Mouse (Mus musculus) gastrocnemius, postnatal 10 days (tissue): ENCODE results near the gene Ccdc190. TPM values are rescaled to one million over a fixed set of nuclear protein-coding genes. Genes with fewer than 3 reads are reported as not detected.

Source experiments
- DNase-seq: peaks from one replicate; pipeline ENCODE4 v3.0.0; 2021; ENCODE audit warnings: mixed read lengths
- long read RNA-seq, 2 experiments: library from polyadenylated mRNA; stranded (forward); transcript quantifications; one replicate each; pipeline ENCODE4 v2.0.0; 2021
- total RNA-seq, 2 experiments: library from RNA; stranded (reverse); gene quantifications; 2 replicates each; pipeline ENCODE4 v1.2.3; 2021

The Ccdc190 gene
- total RNA-seq: not detected
- long read RNA-seq, experiment 1: 0 reads
- long read RNA-seq, experiment 2: 0 reads

DNA sequence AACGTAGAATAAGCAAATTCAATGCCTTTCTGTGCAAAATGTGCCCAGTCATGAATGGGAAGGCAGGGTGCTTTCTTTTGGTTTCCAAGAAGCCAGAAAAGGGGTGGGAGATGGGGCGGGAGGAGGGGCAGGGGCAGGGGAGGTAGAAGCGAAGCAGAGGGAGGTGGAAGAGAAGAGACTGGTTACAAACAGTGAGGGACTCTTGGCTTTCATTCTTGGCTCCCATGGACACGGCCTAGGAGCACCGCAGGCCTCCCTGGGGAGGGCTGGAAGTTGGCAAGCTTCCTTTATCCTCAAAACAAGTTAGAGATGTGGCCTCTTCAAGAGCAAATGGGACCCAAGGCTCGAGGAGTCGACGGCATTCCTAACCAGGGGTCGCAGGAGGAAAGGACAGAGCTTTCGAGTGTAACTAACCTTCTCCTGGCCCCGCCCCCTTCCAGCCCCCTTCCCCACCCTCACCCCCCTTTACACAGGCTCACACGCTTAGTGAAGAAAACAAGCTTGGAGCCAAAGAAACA, at the start of gene Ccdc190:
TSS of gene Ccdc190 (plus strand) at position 195 of the 518 bp plus-strand sequence.
- DNase-seq: peak; percentile 38

DNA sequence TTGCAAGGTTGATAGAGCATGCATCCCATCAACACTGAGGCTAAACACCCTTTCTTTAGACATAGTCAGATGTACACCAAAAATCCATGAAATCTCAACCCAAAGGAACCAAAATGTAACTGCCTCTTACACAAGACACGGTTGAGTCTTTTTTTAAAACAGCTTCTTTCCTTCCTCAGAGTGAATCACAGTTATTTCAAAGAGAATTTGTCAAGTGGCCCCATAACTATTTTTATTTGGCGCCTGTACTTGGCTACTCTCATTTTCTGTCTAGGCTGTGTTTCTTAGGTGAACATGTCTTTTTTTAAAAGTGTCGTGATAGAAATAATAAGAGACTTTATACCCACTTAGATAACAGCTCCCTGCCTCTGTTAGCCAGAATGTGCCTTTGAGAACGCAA, 49.4 kb upstream of the Ccdc190 start:
- DNase-seq: no peak

DNA sequence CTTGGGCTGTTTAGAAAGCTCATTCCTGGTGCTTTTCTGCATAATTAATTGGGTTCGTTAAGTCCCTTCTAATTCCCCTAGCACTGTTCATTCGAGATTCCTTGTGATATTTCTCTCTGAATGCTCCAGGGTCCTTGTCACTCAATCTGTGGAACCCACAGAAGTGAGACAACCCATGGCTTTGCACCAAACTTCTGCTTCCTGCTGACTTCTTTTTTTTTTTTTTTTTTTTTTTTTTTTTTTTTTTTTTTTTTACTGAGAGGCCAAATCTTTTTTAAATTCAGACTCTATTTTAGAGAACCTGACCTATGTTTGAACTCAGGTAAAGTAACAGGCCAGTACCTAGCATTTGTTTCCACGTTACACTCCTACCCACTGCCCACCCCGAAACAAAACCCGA, 48.3 kb upstream of the Ccdc190 start:
- DNase-seq: no peak

DNA sequence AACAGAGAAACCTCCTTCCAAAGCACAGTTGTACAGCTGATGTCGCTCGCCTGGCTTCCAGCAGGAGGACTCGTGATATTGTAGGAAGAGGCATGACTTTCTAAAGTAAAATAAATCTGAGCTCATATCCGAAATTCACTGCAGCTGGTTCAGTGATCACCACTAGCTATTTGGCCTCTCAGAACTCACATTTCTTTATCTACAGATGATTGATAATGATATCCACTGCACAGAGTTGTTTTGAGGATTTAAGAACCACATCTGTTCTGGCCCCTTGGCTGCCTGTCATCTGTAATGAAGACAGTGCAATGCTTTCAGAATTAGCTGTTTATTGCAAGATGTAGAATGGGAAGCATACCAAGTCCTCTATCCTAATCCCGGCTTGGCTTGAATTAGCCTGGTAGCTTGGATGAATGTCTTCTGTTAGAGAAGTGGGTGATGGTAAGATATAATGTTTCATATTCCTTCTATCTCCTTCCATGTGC, 45.3 kb upstream of the Ccdc190 start:
- DNase-seq: no peak

DNA sequence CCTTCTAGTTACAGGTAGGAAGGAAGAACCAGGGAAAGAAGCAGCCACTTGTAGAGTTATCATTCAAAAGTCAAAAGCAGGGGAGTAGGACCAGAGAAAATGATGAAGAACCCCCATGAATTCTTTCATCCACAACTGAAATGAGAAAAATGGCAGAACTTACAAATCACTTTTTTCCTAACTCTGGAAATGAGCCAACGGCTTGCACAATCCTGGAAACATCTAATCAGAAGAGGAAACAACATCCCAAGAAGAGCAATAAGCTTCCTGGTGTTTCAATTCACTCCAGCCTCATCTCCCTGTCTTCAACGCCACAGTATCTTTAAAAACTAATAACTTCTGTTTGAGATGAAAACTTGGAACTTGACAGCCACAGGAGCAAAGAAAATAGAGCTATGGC, 39.2 kb upstream of the Ccdc190 start:
- no peak for DNase-seq

DNA sequence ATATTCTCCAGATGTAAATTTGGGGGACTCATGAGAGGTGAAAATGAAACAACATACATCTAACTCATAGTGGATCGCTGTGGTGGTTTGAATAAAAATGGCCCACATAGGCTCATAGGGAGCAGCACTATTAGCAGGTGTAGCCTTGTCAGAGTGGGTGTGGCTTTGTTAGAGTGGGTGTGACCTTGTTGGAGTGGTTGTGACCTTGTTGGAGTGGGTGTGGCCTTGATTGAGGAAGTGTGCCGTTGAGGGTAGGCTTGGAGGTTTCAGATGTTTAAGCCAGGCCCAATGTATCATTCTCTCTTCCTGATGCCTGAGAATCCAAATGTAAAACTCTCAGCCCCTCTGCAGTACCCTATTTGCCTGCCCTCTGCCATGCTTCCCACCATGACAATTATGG, 34.5 kb upstream of the Ccdc190 start:
- no peak for DNase-seq

DNA sequence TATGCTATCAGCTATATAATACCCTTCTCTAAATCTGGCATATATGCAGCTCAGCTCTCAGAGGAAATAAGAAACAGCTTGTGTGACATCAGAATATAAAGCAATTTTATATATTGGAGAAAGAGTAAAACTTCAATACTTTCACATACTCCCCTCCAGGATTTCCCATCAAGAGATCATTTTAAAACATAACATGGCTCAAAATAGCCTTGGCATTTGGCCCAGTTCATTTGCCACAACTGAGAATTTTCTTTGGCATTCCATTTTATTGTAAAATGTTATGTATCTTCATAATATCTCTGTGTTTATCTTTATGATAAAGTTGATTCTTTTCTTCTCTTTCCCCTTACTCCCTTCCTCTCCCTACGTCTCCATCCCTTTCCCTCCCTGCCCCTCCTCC, 32.8 kb upstream of the Ccdc190 start:
- DNase-seq: no peak

DNA sequence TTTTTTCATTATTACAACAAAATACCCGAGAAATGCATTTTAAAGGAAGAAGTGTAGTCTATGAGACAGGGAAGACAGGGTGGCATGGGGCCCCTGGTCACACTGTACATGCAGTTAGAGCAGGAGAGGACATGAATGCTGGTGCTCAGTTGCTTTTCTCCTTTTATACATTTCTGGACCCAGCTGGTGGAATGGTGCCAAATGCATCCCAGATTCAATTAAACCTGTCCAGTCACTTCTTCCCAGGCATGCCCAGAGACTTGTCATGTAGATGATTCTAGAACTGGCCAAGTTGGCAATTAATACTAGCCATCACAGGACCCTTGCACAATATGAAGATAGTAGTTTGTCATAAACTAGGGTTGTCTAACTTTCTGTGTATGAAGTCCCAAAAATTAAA, 30.5 kb upstream of the Ccdc190 start:
- DNase-seq: no peak

DNA sequence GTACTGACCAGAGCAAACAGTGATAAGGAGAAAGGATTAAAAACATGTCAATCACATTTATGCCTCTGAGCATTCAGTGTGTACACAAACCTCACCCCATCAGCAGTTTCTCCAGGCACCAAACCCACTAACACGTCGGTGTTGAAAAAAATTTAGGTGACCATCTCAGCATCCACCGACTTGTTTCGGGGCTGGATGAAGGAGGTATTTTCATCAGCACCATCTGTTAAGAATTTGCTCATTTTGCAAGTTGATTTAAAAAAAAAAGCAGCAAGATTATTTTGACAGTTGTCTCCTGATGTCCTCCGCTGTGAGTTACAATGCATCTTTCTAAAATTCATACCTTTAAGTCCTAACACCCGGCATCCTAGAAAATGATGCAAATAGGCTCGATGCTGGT, 29.8 kb upstream of the Ccdc190 start:
- no peak for DNase-seq

DNA sequence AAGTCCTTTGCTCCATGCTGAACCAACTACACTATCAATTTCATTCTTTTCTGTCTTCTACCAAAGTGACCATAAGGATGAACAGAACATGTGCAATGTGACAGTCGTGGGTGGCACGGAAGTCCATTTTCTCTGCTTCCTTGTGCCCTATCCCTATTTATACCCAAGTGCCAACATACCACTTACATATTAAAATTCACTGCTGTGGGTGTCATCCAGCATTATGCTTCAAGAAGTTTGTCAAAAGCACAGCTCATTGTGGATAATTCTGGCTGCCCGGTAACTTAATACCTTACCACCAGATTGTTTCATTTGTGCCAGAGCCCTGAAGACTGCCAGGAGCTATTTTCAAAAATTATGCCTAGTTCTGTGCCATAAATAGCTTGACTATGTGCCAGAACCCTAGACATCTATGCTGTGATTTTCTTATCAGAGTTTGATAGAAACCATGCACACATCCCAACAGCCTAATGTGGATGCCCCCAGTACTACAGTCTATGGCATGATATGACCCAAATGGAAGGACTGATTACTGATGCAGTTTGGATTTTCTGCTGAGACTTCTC, 27.6 kb upstream of the Ccdc190 start:
- DNase-seq: no peak

DNA sequence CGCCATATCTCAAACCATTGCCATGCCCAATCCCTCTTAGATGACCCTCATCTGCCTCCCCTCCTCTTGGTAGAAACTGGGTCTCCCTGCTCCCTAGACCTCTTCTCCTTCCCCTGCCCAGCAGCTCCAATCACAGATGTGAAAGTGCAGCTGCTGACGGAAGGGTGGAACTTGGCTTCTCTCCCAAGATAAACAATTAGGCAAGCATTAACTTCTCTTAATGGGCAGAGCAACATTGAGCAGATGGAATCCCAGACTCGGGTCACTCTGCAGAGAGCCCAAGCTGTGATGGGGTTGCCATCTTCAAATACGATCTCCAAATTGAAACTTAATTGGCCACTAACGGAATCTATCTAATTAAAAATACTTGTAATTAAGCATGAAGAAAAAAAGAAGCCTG, 19.3 kb upstream of the Ccdc190 start:
- no peak for DNase-seq

DNA sequence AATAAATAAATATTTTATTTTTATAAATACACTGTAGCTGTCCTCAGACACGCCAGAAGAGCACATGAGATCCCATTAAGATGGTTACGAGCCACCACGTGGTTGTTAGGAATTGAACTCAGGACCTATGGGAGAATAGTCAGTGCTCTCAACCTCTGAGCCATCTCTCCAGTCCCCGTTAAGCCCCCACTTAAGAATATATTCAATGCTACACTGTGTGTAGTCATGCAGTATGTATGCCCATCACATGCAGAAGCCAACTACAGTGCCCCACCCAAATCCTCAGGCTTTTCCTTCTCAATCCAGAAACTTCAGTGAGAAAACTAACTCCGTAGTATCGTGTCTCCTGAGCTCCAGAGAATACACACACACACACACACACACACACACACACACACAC, 18.8 kb upstream of the Ccdc190 start:
- DNase-seq: no peak

DNA sequence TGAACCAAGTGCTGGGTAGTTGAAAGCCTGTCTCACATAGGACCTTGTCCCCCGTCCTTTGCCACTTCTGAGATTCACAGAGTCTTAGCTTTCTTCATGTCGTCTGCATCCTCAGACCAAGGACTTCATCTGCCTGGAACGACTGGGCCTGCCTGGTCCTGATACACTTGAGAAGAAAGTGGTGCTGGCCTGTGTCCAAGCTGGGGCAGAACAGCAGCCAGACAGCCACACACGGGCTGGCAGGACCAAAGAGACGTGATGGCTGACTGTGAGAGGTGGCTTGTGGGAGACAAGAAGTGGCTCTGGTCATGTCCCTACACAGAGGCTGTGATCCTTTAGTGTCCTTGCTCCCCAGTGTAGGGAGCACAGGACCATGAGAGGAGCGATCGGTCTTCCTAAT, 17.7 kb upstream of the Ccdc190 start:
- DNase-seq: no peak

DNA sequence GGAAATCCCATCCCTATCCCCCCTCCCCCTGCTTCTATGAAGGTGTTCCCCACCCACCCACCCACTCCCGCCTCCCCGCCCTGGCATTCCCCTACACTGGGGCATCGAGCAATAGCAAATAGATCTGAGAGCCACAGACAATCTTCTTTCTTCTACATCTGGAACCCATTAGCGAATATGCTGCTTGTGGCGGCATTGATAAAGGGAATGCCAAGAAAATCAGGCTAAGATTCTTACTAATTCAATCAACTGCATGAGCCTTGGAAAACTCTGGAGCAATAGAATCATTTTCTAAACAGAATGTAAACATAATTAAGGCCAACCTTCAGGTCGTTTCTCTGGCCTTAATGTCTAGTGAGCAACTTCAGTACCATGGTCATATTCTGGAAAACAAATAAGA, 16.9 kb upstream of the Ccdc190 start:
- no peak for DNase-seq

DNA sequence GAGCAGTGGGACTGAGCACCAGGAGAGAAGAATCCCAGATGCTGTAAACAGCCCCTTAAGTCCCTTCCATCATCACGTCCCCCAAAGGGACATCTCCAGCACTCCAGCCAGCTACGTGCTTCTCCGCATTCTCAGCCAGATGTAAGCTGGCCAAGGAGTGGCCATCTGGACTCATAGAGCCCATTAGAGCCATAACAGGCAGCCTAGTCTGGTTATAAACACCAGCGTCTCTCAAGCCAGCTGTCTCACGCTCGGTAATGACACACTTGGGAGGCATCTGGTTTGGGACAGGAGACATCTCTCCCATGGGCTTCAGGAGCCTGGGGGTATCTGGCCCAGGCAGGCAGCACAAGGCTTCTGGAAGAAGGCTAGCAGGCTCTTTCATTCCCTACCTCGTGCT, 11.8 kb upstream of the Ccdc190 start:
- DNase-seq: peak; percentile 32

DNA sequence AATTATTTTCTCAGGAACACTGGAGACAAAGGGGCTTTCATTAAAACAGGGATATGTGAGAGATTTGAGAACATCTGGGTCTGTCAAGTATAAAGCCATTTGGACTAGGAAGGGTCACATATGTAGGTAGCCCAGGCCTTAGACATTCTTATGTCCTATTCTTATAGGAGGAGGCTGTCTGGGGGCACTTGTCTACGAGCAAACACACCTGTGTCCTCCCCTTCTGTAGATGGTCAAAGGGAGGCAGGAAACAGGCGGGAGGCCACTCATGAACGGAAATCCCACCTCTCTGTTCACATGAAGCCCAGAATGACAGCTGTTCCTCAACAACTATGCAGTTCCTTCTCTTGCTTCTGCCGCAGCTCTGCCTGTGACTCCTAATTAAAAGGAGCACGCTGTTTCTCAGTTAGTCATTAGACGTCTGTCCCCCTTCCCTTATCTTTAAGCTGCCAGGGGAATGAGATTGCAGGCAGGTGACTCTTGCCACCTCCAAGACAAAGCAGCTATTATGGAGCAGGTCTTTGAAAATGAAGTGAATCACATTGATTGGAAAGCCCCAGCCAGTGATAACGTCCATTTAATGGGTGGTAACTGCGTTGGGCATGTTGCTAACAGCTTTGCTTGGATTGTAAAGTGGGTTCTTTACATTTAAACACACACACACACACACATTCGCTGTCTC, 11.2 kb upstream of the Ccdc190 start:
- no peak for DNase-seq

DNA sequence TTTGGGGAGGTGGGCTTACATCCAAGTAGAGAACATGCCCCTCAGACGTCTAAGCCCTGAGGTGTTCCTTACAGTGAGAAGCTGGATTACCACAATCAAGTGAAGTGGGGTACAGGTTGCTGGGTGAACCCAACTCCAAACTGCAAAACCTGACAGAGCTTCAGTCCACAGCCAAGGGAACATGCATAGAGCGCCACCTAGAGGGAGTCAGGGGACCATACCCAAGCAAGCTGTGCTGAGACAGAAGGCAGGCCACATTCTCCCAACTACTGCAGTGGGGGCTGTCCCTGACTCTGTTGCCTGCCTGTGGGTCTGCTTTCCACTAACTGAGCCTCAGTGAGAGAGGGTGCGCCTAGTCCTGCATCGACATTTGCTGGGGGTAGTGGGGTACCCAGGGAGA, 10.4 kb upstream of the Ccdc190 start:
- peak; percentile 46 for DNase-seq

DNA sequence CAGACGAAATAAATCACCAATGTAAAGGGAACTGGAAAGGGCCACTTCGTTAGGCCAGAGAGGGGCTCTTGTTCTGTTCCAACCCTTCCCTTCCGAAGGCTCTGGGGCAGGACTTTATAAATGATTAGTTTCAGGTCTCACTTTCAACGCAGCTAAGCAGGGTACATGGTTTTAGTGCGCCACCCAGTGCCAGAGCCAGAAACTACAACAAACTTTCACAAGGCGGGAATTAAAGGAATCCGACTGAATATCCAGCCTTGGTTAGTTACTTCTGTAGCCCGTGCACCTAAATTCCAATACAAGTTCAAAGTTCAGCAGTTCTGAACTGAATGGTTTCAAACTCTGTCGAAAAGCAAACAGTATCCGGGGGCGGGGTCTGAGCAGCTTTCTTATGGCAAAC, 9.2 kb upstream of the Ccdc190 start:
- DNase-seq: peak; percentile 82

DNA sequence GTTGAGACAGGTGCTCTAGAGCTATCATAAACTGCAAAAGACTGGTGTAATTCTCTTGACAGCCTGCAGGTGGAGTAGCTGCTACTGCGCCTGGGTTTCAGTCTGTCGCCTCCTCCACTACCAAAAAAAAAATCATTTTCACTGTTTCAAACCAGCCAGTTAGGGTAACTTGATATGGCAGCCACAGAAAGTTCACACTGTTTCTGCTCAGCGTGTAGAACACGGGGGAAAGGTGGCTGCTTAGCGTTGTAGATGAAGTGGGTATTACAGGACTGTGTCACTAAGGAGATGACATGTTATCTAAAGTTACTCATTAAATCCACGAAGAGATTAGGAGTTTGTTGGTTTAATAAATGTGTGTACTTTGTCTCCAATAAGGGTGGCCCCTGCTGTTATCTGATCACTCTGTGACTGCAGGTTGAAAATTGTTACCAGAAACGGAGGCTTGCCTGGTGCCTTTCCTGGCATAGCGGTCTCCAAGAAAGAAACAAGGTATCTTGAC, 6.7 kb upstream of the Ccdc190 start:
- DNase-seq: peak; percentile 27

DNA sequence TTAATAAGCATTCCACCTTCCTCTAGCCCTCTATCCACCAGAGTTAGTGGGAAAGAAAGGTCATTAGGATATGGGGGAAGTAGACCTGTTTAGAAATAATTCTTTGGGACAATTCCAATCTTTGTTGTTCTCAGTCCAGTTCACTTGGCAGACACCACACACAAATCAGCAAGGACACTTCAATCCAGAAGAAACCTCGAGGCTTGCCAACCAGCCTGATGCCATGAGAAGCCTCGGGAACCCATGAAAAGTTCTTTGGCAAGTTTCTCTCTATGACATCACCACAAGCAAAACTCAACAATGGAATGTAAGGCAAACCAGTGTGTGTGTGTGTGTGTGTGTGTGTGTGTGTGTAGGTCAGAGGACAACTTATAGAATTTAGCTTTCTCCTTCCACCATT, 3.9 kb upstream of the Ccdc190 start:
- no peak for DNase-seq

DNA sequence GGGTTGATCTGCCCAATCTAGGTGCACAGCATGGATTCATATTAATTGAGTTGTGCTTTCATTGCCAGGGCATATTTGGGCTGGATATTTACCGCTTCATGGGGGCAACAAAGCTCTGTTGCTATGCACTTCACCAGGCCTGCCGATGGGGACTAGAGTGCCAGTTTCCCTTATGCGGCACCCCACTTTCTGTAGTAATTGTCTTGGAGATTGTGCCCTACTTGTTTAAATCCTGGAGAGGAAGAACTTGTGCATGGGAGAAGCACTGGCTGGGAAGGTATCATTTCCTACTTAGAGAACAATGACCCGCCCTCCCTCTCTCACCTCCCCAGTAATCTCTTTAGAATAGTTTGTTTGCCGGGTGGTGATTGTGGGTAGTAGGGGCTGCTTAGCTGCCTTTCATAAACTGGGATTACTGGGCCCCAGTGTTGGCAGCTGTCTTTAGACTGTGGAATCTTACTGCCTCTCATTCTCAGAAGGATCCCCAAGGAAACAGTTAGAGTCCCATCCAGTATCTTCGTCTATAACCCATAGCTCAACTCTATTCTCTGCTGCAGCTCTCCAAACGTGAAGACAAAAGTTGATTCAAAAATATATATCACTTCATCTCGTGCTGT, 587 bp upstream of the Ccdc190 start:
- no peak for DNase-seq

DNA sequence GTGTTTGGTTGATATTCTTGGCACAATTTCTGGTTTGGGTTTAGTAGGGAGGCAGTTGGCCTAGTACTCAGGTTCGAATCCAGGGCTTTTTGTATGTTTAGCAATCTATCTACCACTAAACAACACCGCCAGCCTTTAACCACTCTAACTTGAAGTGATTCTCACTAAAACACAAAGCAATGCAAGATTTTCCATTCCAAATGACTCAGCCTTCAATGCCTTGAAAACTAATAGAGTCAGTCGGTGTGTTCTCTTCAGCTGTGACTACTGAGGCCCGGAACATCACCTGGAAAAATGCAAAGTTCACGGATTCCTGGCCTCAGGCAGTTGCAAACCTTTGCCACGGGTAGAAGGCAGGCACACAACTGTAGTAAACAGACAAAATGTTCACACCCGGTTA, 3.2 kb downstream of the Ccdc190 start:
- DNase-seq: no peak

DNA sequence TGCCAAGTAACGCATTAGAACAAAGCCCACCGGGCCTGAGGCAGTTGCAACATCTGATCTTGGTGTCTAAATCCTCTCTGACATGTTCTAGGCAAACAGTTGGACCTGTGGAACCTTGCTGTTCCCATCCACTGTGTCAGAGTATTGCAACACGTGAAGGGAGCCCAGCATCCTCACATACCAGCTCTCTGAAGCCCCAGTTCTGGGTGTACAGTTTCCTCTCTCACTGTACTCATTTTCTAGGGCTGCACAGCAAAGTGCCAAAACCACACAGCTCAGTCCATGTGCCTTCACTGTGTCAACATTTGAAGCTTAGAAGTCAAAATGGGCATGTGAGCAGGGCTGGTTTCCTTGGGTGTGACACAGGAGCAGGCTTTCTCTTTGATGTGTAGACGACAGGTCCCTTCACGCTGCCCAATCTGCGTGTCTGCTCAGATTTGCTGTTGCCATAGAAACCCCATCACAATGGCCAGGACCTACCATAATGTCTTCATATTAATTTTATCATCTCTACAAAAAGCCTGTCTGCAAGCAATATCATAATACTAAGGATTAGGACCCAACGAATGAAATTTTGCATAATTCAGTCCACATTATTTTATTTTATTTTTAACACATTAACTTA, 3.8 kb downstream of the Ccdc190 start:
- DNase-seq: no peak
